Mouse (Mus musculus) spleen, adult 2 months (tissue): ENCODE results near the gene Psmd1.

Experiments used
- CTCF ChIP-seq: fragments of 200-500 bp; IDR thresholded peaks from 2 replicates; pipeline ENCODE4 v1.5.1; 2011; ENCODE audit warnings: mild to moderate bottlenecking, inconsistent platforms; ENCODE audit not compliant: insufficient read depth, insufficient read length, insufficient replicate concordance; ENCODE audit errors: extremely low read depth
- POLR2A ChIP-seq: fragments of 200-500 bp; IDR thresholded peaks from 2 replicates; pipeline ENCODE4 v1.6.1; 2011; ENCODE audit warnings: low read depth, low read length, inconsistent platforms

DNA sequence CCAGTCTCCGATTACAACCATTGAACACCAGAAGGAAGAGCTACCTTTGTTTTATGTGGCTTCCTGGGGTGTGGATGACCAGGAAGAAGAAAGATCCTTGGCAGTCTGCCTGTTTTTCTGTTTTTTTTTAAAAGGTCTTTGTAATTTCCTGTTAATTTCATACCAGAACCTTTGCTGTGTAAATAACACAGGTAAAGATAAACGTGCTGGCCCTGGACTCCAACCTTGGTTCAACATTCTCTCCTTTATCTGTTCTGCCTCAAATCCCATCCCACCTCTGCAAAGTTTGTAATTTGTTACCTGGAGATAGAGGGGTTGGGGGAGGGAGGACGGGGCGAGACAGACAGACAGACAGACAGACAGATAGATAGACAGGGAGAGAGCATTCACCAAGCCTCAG, 24.1 kb upstream of the Psmd1 start:
- TF ChIP-seq POLR2A (no peak), CTCF (no peak)
